Mouse (Mus musculus): ENCODE data around the gene Cnga2. TPM values are rescaled to one million over a fixed set of nuclear protein-coding genes. Genes with fewer than 3 reads are reported as not detected.

The Cnga2 gene
- polyA plus RNA-seq, 1 experiment from 2014 or later = 0.11 TPM

Other genes with a start within 250 kb of the Cnga2 start
- 54.5 and 60.6 TPM in 2 replicates for gene Vma21, start 175.9 kb upstream of the Cnga2 start, polyA plus RNA-seq (2015; fragmentation: Nextera tagmentation; extraction: Ambion mirVana)
- gene Gm1141, start 70.8 kb upstream of the Cnga2 start, polyA plus RNA-seq (2015; fragmentation: Nextera tagmentation; extraction: Ambion mirVana) = 0.17 and 0.22 TPM in 2 replicates
- gene Prrg3, start 29.2 kb upstream of the Cnga2 start, polyA plus RNA-seq (2015; fragmentation: Nextera tagmentation; extraction: Ambion mirVana) = 10.0 and 12.0 TPM in 2 replicates
- not detected in 2 replicates for gene Fate1, start 18.9 kb upstream of the Cnga2 start, polyA plus RNA-seq (2015; fragmentation: Nextera tagmentation; extraction: Ambion mirVana)
- gene Magea4, start 230.2 kb downstream of the Cnga2 start, polyA plus RNA-seq (2015; fragmentation: Nextera tagmentation; extraction: Ambion mirVana) = not detected in 2 replicates